Mouse (Mus musculus) layer of hippocampus, adult 9-10 months (tissue): Measurements from ENCODE around the gene Zfp112.
"Not testable (repeated sequence)": the region's sequence is repeated elsewhere in the genome, so short reads cannot be mapped to it uniquely, and the experiment has no call there.

Source experiments
- DNase-seq: peaks from one replicate; pipeline ENCODE4 v3.0.0; 2022; ENCODE audit warnings: low spot score

Zfp112 gene

DNA sequence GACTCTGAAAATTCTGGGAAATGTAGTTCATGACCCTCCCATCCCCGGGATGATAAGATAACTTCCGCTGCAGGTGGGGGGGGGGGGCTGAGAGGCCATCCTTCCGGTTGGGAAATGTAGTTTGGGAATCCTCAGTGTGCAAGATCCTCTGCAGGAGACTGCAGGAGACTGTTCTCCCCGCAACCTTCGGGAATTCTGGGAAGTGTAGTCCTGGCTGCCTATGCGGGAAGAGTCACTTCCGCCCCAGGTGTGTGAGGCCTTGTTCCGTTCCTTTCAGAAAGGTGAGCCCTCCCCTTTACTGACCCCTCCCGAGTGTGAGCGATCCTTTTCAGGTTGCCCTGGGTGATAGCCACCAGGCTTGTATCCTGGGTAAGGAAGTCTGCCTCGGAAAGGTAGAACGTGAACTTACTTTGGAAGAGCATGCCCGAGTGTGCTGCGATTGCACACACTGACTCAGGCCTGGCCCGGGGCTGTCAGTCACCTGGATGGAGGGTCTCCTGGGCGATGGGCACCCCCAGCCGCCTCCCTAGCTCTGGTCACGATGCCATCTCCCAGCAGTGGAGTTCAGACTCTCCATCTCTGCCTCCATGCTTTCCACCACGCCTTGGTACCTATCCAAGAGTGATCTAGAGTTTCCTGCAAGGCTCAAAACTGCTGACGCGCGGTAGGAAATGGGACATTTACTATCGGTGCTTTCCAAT lies at the start of gene Zfp112:
Zfp112 (plus strand) TSS at position 159 of the 701 bp plus-strand sequence.
- DNase-seq = peak; percentile 35

DNA sequence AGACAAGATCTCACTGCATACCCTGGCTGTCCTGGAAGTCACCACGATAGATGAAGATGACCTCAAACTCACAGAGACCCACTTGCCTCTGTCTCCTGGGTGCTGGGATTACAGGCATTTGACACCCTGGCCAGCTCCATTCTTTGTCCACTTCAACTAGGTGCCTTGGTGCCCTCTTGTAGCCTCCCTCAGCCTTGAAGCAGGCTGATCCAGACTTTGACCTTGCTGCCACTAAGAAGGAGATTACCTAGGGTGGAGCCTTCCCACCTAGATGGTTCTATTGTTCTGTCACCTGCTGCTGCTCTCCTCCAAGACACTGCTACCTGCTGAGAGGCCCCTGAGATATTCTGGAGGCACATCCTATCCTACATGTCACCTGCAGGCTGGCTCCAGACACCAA lies 37.7 kb upstream of the Zfp112 start:
- DNase-seq = not testable (repeated sequence)

DNA sequence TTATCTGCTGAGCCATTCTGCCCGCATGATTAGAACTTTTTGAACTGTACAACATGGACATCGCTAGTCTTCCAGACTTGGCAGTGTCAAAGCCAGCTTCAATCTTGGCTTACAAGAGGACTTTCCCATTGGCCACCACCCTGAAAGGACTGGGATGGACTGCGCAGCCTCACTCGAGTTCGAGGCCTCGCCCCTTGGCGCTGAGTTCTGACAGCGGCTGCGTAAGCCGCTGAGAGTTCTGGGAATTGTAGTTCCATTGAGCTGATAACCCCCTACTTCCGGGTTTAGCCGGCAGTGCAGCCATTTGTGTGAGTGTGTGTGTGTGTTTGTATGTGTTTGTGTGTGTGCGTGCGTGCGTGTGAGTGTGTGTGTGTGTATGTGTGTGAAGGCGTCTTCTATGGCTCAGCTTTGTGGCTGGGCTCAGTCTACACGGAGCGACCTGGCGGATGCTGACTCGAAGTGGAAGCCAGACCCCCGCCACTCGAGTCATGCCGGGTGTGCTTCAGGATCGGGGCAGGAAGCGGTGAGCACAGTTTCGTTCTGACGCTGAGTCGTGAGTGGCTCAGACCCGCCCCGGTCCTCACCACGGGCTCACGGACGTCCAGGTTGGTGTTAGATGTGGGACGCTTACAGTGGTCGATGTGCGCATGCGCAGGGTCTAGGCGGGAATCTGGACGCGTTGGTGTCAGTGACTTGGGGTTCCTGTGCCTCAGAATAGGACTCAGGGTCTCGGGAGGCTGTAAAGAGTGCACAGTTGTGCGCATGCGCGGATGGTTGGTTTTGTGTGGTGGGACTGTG lies 30.3 kb upstream of the Zfp112 start, which contains the start of gene Zfp180:
Zfp180 (plus strand) TSS at position 291 of the 798 bp plus-strand sequence.
- peak; percentile 85 for DNase-seq

DNA sequence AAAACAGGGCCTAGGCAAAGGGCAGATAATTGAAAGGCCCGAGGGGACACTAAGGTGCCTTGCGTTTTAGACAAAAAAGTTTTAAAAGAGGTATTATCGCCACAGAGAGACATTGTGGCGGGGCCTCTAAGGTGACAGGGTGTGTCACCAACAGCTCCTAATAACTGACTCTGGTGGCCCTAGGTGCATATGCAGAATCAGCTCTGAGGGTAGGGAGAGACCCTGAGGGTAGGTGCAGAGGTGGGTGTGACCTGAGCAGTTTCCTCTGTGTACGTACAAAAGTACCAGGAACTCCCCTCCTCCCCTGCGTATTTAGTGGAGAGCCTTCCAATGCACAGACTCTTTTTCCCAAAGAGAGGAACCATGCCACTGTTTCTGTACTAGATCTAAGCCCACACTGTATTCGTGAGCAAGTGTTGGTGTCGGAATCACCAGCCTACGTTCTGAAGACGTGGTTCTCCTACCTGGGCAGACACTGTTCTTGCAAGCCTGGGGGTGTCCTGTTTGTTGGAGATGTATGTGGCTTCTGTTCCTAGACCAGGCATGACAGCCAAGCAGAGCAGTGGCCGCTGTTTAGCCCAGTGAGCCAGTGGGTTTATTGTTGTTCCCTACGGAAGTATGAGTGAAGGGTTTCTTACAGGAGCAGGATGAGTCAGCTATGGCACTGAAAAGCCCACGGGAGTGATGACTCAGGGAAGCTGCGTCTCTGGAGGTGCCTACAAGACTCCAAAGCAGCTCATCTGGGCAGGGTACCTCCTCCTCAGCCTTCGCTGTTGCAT lies 29.5 kb upstream of the Zfp112 start:
- DNase-seq = no peak

DNA sequence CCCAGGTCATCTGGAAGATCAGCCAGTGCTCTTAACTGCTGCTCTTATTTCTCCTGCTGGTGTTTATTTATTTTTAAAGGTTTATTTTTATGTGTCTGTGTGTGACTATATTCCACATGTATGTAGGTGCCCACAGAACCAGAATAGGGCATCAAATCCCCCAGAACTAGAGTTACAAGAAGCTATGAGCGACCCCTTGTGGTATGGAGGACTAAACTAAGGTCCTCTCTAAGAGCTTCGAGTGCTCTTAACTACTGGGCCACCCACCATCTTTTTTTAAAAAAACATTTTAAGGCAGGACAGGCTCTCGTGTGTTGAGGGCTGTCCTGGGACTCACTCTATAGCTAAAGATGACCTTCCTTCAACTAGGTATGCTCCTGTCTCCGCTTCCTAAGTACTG lies 25.2 kb upstream of the Zfp112 start:
- no peak for DNase-seq

DNA sequence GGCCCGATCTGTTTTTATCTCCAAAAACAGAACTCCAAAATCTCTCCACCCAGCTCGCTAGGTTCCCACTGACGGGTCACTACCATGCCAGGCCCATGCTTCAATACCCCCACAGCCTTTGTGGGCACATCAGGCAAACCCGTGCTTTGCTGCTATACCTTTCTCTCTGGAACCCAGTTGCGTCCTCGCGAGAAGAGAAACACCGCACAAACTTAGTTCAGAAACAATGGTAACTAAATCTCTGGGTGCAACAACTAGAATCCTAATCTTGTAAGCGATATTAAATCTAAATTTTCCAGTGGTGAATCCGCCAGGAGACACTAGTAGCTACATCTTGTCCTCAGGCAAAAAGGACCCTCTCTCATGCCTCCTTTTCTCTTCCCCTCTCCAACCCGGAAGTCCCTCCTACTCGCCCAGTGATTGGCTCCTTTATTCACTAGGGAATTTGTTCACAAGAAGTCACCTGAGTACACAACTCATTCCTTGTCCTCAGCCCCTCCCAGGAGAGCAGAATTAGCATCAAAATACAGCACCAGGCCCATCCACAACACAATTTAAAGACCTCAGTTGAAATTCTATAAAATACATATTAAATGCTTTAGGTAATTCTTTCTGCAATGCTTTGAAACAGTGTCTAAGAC lies 24.5 kb upstream of the Zfp112 start:
- no peak for DNase-seq

DNA sequence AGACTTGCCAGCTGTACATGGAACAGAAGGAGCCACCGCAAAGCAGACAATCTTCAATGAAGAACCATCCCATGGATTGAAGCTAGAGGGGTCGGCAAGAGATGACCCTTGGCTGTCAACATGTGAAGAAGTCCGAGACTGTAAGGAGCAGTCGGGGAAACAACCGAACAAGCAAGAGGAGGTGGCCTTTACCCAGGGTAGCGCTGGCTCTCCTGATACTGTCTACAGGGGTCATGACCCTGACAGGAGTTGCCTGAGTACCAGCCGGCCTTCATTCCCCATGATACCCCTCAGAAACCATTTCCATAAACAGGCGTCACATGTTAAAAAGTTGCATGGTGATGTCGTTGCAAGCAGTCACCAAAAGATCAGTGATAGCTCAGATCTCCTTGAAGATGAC lies 7.7 kb upstream of the Zfp112 start:
- no peak for DNase-seq

DNA sequence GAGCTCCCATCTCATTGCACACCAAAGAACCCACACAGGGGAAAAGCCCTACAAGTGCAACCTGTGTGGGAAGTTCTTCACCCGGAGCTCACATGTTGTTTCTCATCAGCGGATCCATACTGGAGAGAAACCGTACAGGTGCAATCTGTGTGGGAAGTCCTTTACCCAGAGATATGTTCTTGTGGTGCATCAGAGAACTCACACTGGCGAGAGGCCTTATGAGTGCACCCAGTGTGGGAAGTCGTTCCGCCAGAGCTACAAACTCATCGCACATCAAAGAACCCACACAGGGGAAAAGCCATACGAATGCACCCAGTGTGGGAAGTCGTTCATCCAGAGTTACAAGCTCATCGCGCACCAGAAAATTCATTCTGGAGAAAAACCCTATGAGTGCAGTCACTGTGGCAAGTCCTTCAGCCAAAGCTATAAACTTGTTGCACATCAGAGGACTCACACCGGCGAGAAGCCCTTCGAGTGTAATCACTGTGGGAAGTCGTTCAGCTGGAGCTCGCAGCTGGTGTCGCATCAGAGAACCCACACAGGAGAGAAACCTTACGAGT lies 6.9 kb upstream of the Zfp112 start:
- no peak for DNase-seq

DNA sequence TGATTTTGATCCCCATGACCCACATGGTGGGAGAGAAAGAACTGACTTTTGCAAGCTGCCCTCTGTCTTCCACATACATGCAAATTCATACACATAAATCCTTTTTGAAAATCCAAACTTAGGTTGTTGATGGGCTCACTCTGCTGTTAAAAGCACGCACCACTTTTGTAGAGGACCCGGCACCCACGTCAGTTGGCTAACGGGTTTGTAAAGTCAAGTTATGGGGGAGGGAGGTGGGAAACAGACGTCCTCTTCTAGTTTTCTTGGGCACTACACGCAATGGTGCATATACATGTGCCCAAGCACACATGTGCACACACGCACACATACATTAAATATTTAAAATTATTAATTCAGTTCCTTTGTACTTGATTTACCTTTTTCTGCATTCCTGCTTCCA lies 1.3 kb upstream of the Zfp112 start:
- no peak for DNase-seq

DNA sequence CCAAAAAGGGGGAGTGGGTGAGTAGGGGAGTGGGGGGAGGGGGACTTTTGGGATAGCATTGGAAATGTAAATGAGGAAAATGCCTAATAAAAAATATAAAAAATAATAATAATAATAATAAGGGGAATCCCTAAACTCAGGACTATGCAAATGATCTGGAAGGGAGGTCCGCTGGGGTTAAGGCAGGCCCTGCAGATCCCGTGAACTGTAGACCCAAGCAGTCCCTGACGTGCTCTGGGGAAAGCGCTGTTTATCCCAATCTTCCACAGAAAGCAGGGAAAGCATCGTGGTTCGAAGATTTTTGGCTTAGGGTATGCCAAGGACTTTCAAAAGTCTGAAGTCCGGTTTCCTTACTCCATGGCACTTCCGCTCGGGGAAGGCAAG lies 350 bp upstream of the Zfp112 start:
- DNase-seq = no peak

DNA sequence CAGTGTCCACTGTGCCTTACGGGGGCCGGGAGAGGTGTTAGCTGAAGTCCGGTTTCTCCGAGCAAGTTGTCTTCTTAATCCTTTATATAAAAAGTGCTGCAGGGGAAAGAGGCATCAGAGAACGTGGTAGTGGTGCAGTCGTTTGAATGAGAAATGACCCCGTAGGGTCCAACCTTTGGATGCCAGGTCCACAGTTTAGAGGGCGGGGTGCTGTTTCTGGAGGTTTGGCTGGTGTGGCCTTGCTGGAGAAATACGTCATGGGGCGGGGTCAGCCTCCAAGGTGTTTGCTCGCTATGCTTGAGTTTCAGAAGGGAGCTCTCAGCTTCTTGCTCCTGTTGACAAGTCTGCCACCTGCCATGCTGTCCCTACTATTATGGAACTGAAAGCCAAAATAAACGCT lies 887 bp downstream of the Zfp112 start:
- no peak for DNase-seq

DNA sequence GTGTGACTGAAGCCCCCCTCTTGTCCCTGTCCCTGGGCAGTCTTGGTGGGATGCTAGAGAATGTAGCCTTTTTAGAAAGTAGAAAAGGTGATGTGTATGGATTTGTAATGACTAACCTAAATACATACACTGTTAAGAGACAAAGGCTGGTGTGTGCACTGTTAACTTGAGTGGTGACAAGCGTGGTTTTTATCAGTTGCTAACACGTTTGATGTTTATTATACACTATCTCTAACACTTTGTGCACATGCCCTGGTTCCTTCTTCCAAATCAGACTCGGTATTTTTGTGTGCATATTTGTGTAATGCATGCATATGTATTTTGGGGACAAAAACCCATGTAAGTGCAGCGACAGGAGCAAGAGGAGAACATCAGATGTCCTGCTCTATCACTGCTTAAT lies 4.5 kb downstream of the Zfp112 start:
- DNase-seq = no peak

DNA sequence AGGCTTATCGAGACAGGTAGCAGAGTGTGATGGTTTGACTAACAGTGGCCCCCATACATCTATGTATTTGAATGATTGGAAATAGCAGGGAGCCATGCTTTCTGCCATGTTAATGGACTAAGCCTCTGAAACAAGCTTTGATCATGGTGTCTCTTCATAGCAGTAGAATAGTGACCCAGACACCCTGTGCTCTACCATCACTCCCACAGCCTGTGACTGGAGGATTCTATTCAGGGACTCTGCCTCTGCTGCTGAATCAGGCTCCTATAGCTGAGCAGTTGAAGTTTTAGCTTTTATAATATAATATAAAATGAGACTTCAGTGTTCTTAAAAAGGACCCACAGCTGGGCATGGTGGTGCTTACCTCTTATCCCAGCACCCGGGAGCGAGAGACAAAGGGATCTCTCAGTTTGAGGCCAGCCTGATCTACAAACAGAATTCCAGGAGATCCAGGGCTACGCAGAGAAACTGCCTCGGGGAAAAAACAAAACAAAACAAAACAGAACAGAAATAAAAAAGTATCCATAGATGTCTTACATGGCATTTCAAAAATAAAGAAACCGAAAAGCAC lies 21.4 kb downstream of the Zfp112 start:
- no peak for DNase-seq

DNA sequence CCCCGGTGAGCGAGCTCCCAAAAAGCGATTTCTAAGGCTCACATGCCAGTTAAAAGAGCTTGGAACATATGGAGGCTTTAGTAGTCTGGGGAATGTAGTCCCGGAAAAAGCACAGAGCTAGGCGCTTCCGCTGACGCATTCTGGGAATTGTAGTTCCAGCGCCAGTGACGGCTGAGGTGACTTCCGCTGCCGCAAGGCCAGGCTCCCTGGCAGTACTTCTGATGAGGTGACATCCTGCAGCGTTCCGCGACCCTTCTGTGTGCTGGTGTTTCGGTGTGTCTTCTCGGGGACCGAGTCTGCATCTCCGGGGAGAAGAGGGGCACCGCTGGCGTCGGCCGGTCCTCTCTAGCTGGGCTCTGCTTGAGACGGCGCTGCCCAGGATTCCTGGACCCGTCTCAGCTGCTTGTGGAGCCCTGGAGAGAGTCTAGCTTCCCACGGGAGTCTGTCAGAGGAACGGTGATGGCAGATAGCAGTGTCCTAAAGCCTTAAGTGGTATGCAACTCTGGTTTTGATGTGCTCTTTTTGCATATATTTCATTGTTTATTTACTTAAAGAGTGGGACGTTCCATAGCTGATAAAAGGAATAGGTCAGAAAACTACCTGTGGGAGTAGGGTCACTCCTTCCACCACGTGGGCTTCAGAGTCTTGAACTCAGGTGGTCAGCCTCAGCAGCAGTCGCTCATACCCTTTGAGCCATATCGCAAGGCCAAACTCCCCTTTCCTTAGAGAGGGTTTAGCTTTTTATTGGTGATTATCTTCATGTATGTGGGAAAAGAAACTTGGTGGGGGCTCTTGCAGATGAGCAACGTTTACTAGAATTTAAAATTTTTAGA lies 22.1 kb downstream of the Zfp112 start, which contains the start of gene Zfp235:
Zfp235 (plus strand) TSS at position 174 of the 833 bp plus-strand sequence.
- DNase-seq = peak; percentile 72

DNA sequence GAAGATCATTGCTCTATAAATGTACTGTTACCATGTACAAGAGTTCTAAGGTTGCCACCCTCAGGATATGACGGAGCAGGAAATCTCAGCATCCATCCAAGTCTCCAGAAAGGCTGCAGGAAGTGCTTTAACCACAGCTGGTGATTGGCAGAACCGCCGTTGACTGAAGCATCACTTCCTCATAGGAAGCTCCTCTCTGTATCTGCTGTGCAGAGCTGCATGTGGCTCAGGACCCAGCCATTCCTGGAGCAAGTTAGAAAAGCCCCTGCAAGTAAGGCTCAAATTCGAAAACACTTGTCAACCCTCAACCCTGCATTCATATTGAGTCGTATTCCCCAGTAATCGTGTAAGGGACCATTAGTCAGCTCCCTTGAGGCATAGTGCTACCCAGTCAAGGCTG lies 30.5 kb downstream of the Zfp112 start:
- DNase-seq = no peak

DNA sequence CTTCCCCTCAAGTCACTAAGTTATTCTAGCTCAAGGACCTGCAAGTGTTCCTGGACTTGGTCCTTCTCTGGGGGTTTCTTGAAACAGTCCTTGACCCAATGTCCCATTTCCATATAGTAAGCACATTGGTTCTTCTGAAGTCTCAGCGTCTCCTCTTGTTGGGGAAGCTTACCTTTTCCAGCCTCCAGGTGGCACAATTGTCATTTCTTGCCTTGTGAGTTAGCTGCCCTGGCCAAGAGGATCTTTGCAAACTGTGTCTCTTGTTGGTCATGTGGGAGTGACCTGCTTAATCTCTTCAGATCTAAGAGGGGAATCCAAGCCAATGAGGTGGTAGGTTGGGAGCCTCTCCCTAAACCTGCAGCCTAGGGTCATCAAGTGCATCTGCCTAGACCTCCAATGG lies 41.2 kb downstream of the Zfp112 start:
- no peak for DNase-seq

DNA sequence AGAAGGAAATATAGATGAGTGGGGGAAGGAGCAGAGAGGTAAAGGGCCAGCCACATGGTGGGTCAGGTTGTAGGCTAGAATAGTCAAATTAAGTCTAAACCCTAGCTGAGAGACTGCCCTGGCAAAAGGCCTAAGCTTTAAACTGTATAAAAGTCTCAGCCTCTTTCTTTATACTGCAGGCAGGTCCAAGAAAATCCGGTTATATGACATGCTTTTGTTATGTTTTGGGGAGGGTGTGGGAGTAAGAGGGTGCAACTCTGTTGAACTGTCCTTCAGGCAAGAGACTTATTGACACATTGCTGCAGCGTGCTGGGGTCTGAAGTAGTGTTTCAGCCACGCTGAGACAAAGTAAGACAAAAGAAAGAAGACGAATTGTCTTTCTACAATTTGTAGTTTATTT lies 60.1 kb downstream of the Zfp112 start:
- DNase-seq = no peak

DNA sequence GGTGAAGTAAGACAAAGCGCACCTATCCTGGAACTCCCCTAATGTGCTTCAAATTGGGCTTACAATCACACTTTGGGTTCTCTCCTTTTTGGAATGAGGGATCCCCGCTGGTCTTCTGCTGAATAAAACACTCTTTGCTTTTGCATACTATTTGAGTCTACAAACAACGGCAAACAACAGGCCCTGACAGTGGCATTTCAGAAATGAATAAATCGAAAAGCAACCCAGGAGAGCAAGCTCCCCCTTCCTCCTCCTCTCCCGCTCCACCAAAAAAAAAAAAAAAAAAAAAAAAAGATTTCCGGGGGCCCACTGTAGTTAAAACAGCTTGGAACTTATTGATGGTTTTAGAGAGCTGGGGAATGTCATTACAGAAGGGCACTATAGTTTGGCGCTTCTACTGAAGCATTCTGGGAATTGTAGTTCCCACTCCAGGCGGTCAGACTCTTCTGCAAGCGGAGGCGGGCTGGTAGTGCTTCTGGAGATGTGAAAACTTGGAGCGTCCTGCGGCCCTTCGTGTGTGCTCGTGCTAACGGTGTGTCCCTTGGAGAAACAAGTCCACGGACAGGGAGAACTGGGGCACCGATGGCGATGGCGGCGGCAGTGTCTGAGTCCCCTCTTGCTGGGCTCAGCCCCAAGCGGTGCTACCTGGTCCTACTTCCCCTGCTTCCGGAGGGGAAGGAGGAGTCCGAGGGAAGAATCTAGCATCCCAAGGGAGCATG lies 62.7 kb downstream of the Zfp112 start, which contains the start of gene Zfp114:
Zfp114 (plus strand) TSS at position 443 of the 719 bp plus-strand sequence.
- peak; percentile 58 for DNase-seq

DNA sequence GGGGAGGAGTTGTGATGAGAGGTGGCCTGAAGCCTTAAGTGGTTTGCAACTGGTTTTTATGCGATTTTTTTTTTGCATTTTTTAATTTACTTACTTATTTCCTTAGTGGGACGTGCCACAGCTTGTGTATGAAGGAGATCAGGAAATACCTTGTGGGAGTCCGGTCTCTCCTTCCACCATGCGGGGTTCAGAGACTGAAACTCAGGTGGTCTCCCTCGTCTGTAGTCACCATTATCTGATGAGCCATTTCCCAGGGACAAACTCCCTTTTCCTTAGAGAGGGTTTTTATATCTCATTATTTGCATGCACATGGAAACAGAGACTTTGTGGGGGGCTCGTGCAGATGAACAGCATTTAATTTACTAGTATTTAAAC lies 63.2 kb downstream of the Zfp112 start:
- DNase-seq = no peak
